Mouse (Mus musculus): ENCODE measurements around the gene Mbnl2. TPM values are rescaled to one million over a fixed set of nuclear protein-coding genes. Genes with fewer than 3 reads are reported as not detected.

Gene Mbnl2
- polyA plus RNA-seq, 1 experiment from 2014 or later: 110 TPM

GRCm38 (mm10) chr14:120477288-120477981, 202.0 kb downstream of the Mbnl2 start:
- peak; percentile 96 for ATAC-seq (ENCODE audit: insufficient read depth)
- no peaks in the 10 kb centered on the region for H3K9me3 ChIP-seq (ENCODE audit: low read depth, low read length)
- peaks cover 8% of the 10 kb centered on the region; the same call in 1 of the 2 replicates for H3K36me3 ChIP-seq (ENCODE audit: insufficient read depth)
- peaks cover 11% of the 10 kb centered on the region for H3K4me1 ChIP-seq (ENCODE audit: insufficient read depth)
- H3K4me2 ChIP-seq: peak overlapping the region; percentile 66
- WGBS: under 1% methylated on average over 46 of the region's 46 CpGs
- H3K9ac ChIP-seq: peak overlapping the region; percentile 62
- peak overlapping the region; percentile 78 for H3K4me3 ChIP-seq (ENCODE audit: low read depth, low read length)
- no peaks in the 10 kb centered on the region for H3K27me3 ChIP-seq (ENCODE audit: insufficient read depth, low read length)
- peak; percentile 99 for DNase-seq
- peak overlapping the region; percentile 96 for H3K27ac ChIP-seq (ENCODE audit: low read depth)
- no peak for TF ChIP-seq CTCF (IDR thresholded peaks at IDR 0.05; ENCODE audit: low read depth)

- Histone ChIP-seq H3K4me1 (ENCODE audit: insufficient read depth) (peaks cover 11% of the 10 kb centered on the region), H3K9me3 (ENCODE audit: low read depth, low read length) (no peaks in the 10 kb centered on the region), H3K4me3 (ENCODE audit: low read depth, low read length) (peak within 1 kb of the TSS; percentile 78), H3K9ac (peak within 1 kb of the TSS; percentile 87), H3K27me3 (ENCODE audit: insufficient read depth, low read length) (no peaks in the 10 kb centered on the region), H3K4me2 (peak within 1 kb of the TSS; percentile 66), H3K36me3 (ENCODE audit: insufficient read depth) (peaks cover 9% of the 10 kb centered on the region; the same call in 1 of the 2 replicates), H3K27ac (ENCODE audit: low read depth) (peak within 1 kb of the TSS; percentile 96)
- DNase-seq: peak; percentile 98
- no peak for TF ChIP-seq CTCF (IDR thresholded peaks at IDR 0.05; ENCODE audit: low read depth)
- peak; percentile 88 for ATAC-seq (ENCODE audit: insufficient read depth)
- under 1% methylated on average over 78 of the region's 78 CpGs for WGBS
These were observed 202.6 kb downstream of the Mbnl2 start, which contains the start of gene Rap2a for GRCm38 (mm10) chr14:120477982-120478568. Rap2a (plus strand) TSS chr14:120478444.

GRCm38 (mm10) chr14:120478641-120479341, 203.3 kb downstream of the Mbnl2 start:
- Histone ChIP-seq H3K4me1 (ENCODE audit: insufficient read depth) (peaks cover 11% of the 10 kb centered on the region), H3K27me3 (ENCODE audit: insufficient read depth, low read length) (no peaks in the 10 kb centered on the region), H3K4me3 (ENCODE audit: low read depth, low read length) (peak overlapping the region; percentile 78), H3K9ac (peak overlapping the region; percentile 87), H3K9me3 (ENCODE audit: low read depth, low read length) (no peaks in the 10 kb centered on the region), H3K4me2 (peak overlapping the region; percentile 66), H3K27ac (ENCODE audit: low read depth) (peak overlapping the region; percentile 96), H3K36me3 (ENCODE audit: insufficient read depth) (peaks cover 11% of the 10 kb centered on the region; the same call in 1 of the 2 replicates)
- no peak for TF ChIP-seq CTCF (IDR thresholded peaks at IDR 0.05; ENCODE audit: low read depth)
- DNase-seq: peak; percentile 55
- ATAC-seq (ENCODE audit: insufficient read depth): no peak
- under 1% methylated on average over 62 of the region's 62 CpGs for WGBS

- Histone ChIP-seq H3K27ac (ENCODE audit: low read depth) (no peak overlapping the region), H3K36me3 (ENCODE audit: insufficient read depth) (peaks cover 21% of the 10 kb centered on the region; the same call in 1 of the 2 replicates), H3K4me3 (ENCODE audit: low read depth, low read length) (peak overlapping the region; percentile 78), H3K9me3 (ENCODE audit: low read depth, low read length) (no peaks in the 10 kb centered on the region), H3K4me2 (peak overlapping the region; percentile 66), H3K4me1 (ENCODE audit: insufficient read depth) (peaks cover 8% of the 10 kb centered on the region), H3K9ac (no peak overlapping the region), H3K27me3 (ENCODE audit: insufficient read depth, low read length) (no peaks in the 10 kb centered on the region)
- ATAC-seq (ENCODE audit: insufficient read depth): no peak
- TF ChIP-seq CTCF (IDR thresholded peaks at IDR 0.05; ENCODE audit: low read depth): no peak
- WGBS: 66% methylated on average over 8 of the region's 8 CpGs
- no peak for DNase-seq
These were observed 205.0 kb downstream of the Mbnl2 start for GRCm38 (mm10) chr14:120480341-120480900.

- no peaks in the 10 kb centered on the region for H3K27me3 ChIP-seq (ENCODE audit: insufficient read depth, low read length)
- peaks cover 8% of the 10 kb centered on the region for H3K4me1 ChIP-seq (ENCODE audit: insufficient read depth)
- H3K27ac ChIP-seq (ENCODE audit: low read depth): no peak overlapping the region
- peak overlapping the region; percentile 66 for H3K4me2 ChIP-seq
- H3K9me3 ChIP-seq (ENCODE audit: low read depth, low read length): no peaks in the 10 kb centered on the region
- DNase-seq (no peak), ATAC-seq (ENCODE audit: insufficient read depth) (no peak)
- peak overlapping the region; percentile 78 for H3K4me3 ChIP-seq (ENCODE audit: low read depth, low read length)
- WGBS: 94% methylated on average over 4 of the region's 4 CpGs
- no peak for TF ChIP-seq CTCF (IDR thresholded peaks at IDR 0.05; ENCODE audit: low read depth)
- peaks cover 21% of the 10 kb centered on the region; the same call in 1 of the 2 replicates for H3K36me3 ChIP-seq (ENCODE audit: insufficient read depth)
- H3K9ac ChIP-seq: no peak overlapping the region
These were observed 205.5 kb downstream of the Mbnl2 start for GRCm38 (mm10) chr14:120480927-120481326.

Other genes with a start within 250 kb of the Mbnl2 start
- gene Oxgr1, start 233.2 kb upstream of the Mbnl2 start, polyA plus RNA-seq (2014; fragmentation: Nextera tagmentation; extraction: Ambion mirVana): 0.07 and 0.12 TPM in 2 replicates
- 47.3 and 48.4 TPM in 2 replicates for gene Rap2a, start 202.8 kb downstream of the Mbnl2 start, polyA plus RNA-seq (2014; fragmentation: Nextera tagmentation; extraction: Ambion mirVana)

Data from lung, embryonic 14.5 days (tissue).